In the genomic region with DNA sequence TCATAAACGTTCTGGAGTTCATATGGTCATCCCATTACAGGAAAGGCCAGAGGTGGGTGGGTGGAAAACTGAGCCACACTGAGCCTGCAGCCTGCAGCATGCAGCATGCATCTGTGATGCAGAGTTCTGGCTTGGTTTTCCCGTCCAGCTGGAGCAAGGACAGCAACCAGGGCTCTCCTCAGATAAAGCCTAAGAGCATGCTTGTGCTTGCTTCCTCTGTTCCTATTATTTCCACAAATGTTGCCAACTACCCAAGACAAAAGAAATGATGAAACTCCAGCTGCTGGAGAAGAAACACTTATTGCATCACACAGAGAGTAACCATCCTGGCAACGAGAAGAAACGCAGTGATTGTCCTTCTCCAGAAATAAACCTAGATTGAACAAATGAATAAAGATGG, we compare ENCODE assay signal across 19 mouse cellular contexts.
DNase-seq lines count a peak whose midpoint lies in the region; ATAC-seq and TF ChIP-seq lines count a peak whose summit lies in the region.
"Had no signal": no experiment of that assay in that cellular context is flagged by ENCODE, and none has a peak within 500 bp of the region (broad histone marks: within the 10 kb centered on the region; RNA-seq: fewer than 3 reads in every experiment).

No protein-coding gene starts in this region.

- H3K4me2 ChIP-seq in midbrain, embryonic 14.5 days (ENCODE audit: low read length), result no peak overlapping the region
- H3K4me2 ChIP-seq in midbrain, embryonic 15.5 days, result no peak overlapping the region
- no peak overlapping the region for H3K4me2 ChIP-seq in lung, postnatal 0 days (replicated peaks; ENCODE audit: low read depth, low read length)
- H3K4me2 ChIP-seq in intestine, postnatal 0 days (replicated peaks; ENCODE audit: low read depth), result no peak overlapping the region
- H3K4me2 ChIP-seq: embryonic facial prominence, embryonic 12.5 days; forebrain, embryonic 12.5 days; liver, embryonic 15.5 days; midbrain, embryonic 12.5 days; neural tube, embryonic 12.5 days; stomach, embryonic 15.5 days had no signal

- WGBS in heart, embryonic 10.5 days, result 63% methylated on average over 4 of the region's 4 CpGs
- 58% methylated on average over 4 of the region's 4 CpGs for WGBS in midbrain, embryonic 14.5 days
- WGBS in midbrain, embryonic 15.5 days, result 57% methylated on average over 4 of the region's 4 CpGs
- 42% methylated on average over 4 of the region's 4 CpGs for WGBS in lung, postnatal 0 days
- 54% methylated on average over 4 of the region's 4 CpGs for WGBS in intestine, postnatal 0 days

- peaks cover 21% of the 10 kb centered on the region; the same call in 1 of the 2 replicates for H3K36me3 ChIP-seq in heart, embryonic 10.5 days
- H3K36me3 ChIP-seq in midbrain, embryonic 14.5 days (ENCODE audit: control insufficient read depth, insufficient read depth, low read length), result no peaks in the 10 kb centered on the region
- H3K36me3 ChIP-seq in midbrain, embryonic 15.5 days (replicated peaks), result no peaks in the 10 kb centered on the region
- no peaks in the 10 kb centered on the region for H3K36me3 ChIP-seq in lung, postnatal 0 days (ENCODE audit: insufficient read depth, low read length)
- H3K36me3 ChIP-seq in intestine, postnatal 0 days (ENCODE audit: control insufficient read depth, insufficient read depth), result no peaks in the 10 kb centered on the region
- H3K36me3 ChIP-seq: embryonic facial prominence, embryonic 12.5 days; liver, embryonic 15.5 days; midbrain, embryonic 12.5 days; neural tube, embryonic 12.5 days; stomach, embryonic 15.5 days had no signal

- H3K27me3 ChIP-seq in heart, embryonic 10.5 days (ENCODE audit: insufficient read depth, poor library complexity, severe bottlenecking), result no peaks in the 10 kb centered on the region
- no peaks in the 10 kb centered on the region for H3K27me3 ChIP-seq in midbrain, embryonic 14.5 days (ENCODE audit: control insufficient read depth, insufficient read depth, low read length)
- H3K27me3 ChIP-seq in midbrain, embryonic 15.5 days (replicated peaks), result no peaks in the 10 kb centered on the region
- no peaks in the 10 kb centered on the region for H3K27me3 ChIP-seq in lung, postnatal 0 days (replicated peaks; ENCODE audit: insufficient read depth, low read length)
- no peaks in the 10 kb centered on the region for H3K27me3 ChIP-seq in intestine, postnatal 0 days (replicated peaks; ENCODE audit: control insufficient read depth, insufficient read depth, low read length)
- H3K27me3 ChIP-seq: embryonic facial prominence, embryonic 12.5 days; liver, embryonic 15.5 days; neural tube, embryonic 12.5 days; stomach, embryonic 15.5 days had no signal

- no peak for TF ChIP-seq EP300 in lung, postnatal 0 days (IDR thresholded peaks at IDR 0.05)

- H3K4me1 ChIP-seq in heart, embryonic 10.5 days, result no peaks in the 10 kb centered on the region
- H3K4me1 ChIP-seq in midbrain, embryonic 14.5 days (ENCODE audit: control insufficient read depth, insufficient read depth, low read length), result peaks cover 36% of the 10 kb centered on the region
- peaks cover 34% of the 10 kb centered on the region for H3K4me1 ChIP-seq in midbrain, embryonic 15.5 days
- no peaks in the 10 kb centered on the region for H3K4me1 ChIP-seq in lung, postnatal 0 days (ENCODE audit: insufficient read depth, low read depth, low read length)
- no peaks in the 10 kb centered on the region for H3K4me1 ChIP-seq in intestine, postnatal 0 days (replicated peaks; ENCODE audit: control insufficient read depth, insufficient read depth, low read length)
- H3K4me1 ChIP-seq: liver, embryonic 15.5 days; stomach, embryonic 15.5 days had no signal

- TF ChIP-seq CTCF in lung, postnatal 0 days (IDR thresholded peaks at IDR 0.05), result no peak
- TF ChIP-seq CTCF in intestine, postnatal 0 days (IDR thresholded peaks at IDR 0.05; ENCODE audit: low read depth), result no peak

- H3K4me3 ChIP-seq in heart, embryonic 10.5 days, result no peak overlapping the region
- no peak overlapping the region for H3K4me3 ChIP-seq in midbrain, embryonic 14.5 days (replicated peaks; ENCODE audit: low read depth, low read length)
- H3K4me3 ChIP-seq in midbrain, embryonic 15.5 days, result no peak overlapping the region
- no peak overlapping the region for H3K4me3 ChIP-seq in lung, postnatal 0 days (ENCODE audit: low read depth, low read length)
- no peak overlapping the region for H3K4me3 ChIP-seq in intestine, postnatal 0 days (ENCODE audit: low read depth, low read length)
- H3K4me3 ChIP-seq: embryonic facial prominence, embryonic 12.5 days; forebrain, embryonic 12.5 days; liver, embryonic 15.5 days; midbrain, embryonic 12.5 days; neural tube, embryonic 12.5 days; stomach, embryonic 15.5 days had no signal

- peak; percentile 89 for DNase-seq in heart, adult 11 months
- no peak for DNase-seq in heart, embryonic 10.5 days (ENCODE audit: low spot score)
- no peak for DNase-seq in midbrain, embryonic 14.5 days
- peak; percentile 65 for DNase-seq in lung, postnatal 0 days (ENCODE audit: low spot score)
- DNase-seq in right cerebral cortex, postnatal 14 days, result no peak
- DNase-seq in adrenal gland, postnatal 25 days, result no peak
- DNase-seq: adrenal gland, postnatal 36 days; cerebellum, postnatal 36 days; layer of hippocampus, adult 9-11 months; thymus, postnatal 36 days had no signal

- no peak overlapping the region for H3K9ac ChIP-seq in midbrain, embryonic 14.5 days (replicated peaks; ENCODE audit: low read length)
- no peak overlapping the region for H3K9ac ChIP-seq in midbrain, embryonic 15.5 days
- H3K9ac ChIP-seq in lung, postnatal 0 days (replicated peaks; ENCODE audit: low read depth), result no peak overlapping the region
- H3K9ac ChIP-seq in intestine, postnatal 0 days (ENCODE audit: low read depth, low read length), result no peak overlapping the region
- H3K9ac ChIP-seq: embryonic facial prominence, embryonic 12.5 days; forebrain, embryonic 12.5 days; liver, embryonic 15.5 days; midbrain, embryonic 12.5 days; neural tube, embryonic 12.5 days; stomach, embryonic 15.5 days had no signal

- H3K27ac ChIP-seq in heart, embryonic 10.5 days, result no peak overlapping the region
- 0 out of 2 replicates have a peak overlapping the region, but pooled peaks have one; percentile 26 for H3K27ac ChIP-seq in midbrain, embryonic 14.5 days (replicated peaks; ENCODE audit: low read depth, low read length)
- H3K27ac ChIP-seq in midbrain, embryonic 15.5 days, result no peak overlapping the region
- H3K27ac ChIP-seq in lung, postnatal 0 days (ENCODE audit: low read length), result no peak overlapping the region
- H3K27ac ChIP-seq in intestine, postnatal 0 days (ENCODE audit: low read depth, low read length), result no peak overlapping the region
- H3K27ac ChIP-seq: embryonic facial prominence, embryonic 12.5 days; forebrain, embryonic 12.5 days; kidney, postnatal 0 days; liver, embryonic 15.5 days; midbrain, embryonic 12.5 days; neural tube, embryonic 12.5 days; stomach, embryonic 15.5 days had no signal

- H3K9me3 ChIP-seq in heart, embryonic 10.5 days, result 0 out of 2 replicates have a peak, but pooled peaks cover 3% of the 10 kb centered on the region
- no peaks in the 10 kb centered on the region for H3K9me3 ChIP-seq in midbrain, embryonic 14.5 days (ENCODE audit: control insufficient read depth, low read length)
- H3K9me3 ChIP-seq in midbrain, embryonic 15.5 days, result no peaks in the 10 kb centered on the region
- 0 out of 2 replicates have a peak, but pooled peaks cover 6% of the 10 kb centered on the region for H3K9me3 ChIP-seq in lung, postnatal 0 days (ENCODE audit: low read length)
- no peaks in the 10 kb centered on the region for H3K9me3 ChIP-seq in intestine, postnatal 0 days (ENCODE audit: control insufficient read depth)
- H3K9me3 ChIP-seq: embryonic facial prominence, embryonic 12.5 days; liver, embryonic 15.5 days; neural tube, embryonic 12.5 days; stomach, embryonic 15.5 days had no signal

- no peak for ATAC-seq in midbrain, embryonic 14.5 days (ENCODE audit: low FRiP score, low TSS enrichment)
- no peak for ATAC-seq in midbrain, embryonic 15.5 days (replicated peaks)
- peak; percentile 50 for ATAC-seq in lung, postnatal 0 days
- ATAC-seq in intestine, postnatal 0 days, result no peak

Comparison
In these comparisons a context has a peak if more than half of its experiments do, and no peak if none do; other contexts are left out.
1. DNase-seq: peak in heart, adult 11 months (single experiment) and lung, postnatal 0 days (single experiment); none in heart, embryonic 10.5 days (single experiment), midbrain, embryonic 14.5 days (single experiment), right cerebral cortex, postnatal 14 days (single experiment) and adrenal gland, postnatal 25 days (single experiment).